Mouse (Mus musculus) bone marrow macrophage, adult 2 months (primary cell): ENCODE data around the gene Myof.

Source experiments
- CTCF ChIP-seq: IDR thresholded peaks from 2 replicates; pipeline ENCODE4 v1.5.1; 2012; ENCODE audit warnings: low read depth, mild to moderate bottlenecking, low read length, moderate library complexity
- POLR2A ChIP-seq: IDR thresholded peaks from 2 replicates; pipeline ENCODE4 v1.6.1; 2012; ENCODE audit warnings: mild to moderate bottlenecking, low read depth, low read length, borderline replicate concordance

DNA sequence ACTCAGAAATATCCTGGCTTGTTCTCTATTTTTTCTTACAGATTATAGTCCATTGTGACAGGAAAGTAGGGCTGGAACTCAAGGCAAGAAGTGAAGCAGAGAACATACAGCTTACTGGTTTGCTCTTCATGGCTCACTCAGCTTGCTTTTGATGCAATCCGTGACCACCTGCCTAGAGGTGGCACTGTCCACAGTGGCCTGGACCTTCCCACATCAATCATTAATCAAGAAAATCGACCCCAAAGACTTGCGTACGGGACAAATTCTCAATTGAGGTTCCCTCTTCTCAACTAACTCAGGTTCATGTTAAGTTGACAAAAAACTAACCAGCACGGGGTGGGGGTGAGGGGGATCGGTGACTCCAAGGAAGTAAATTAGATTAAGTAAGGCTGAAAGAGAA, 176.4 kb downstream of the Myof start:
- TF ChIP-seq CTCF (no peak), POLR2A (no peak)
